Mouse (Mus musculus) splenic B cell, adult 2 months (primary cell): ENCODE results near the gene Slc9a6.

Source experiments
- DNase-seq: peaks from one replicate; pipeline ENCODE4 v3.0.0-alpha.2; 2011; ENCODE audit warnings: low read depth, low spot score
- H3K27me3 ChIP-seq: 2 replicates; pipeline ENCODE4 v1.6.1; 2012; ENCODE audit warnings: mild to moderate bottlenecking, low read length, moderate library complexity, mixed read lengths; ENCODE audit not compliant: control insufficient read depth, poor library complexity, insufficient read depth, severe bottlenecking
- H3K36me3 ChIP-seq: 2 replicates; pipeline ENCODE4 v1.6.1; 2012; ENCODE audit warnings: mild to moderate bottlenecking, low read length, moderate library complexity, mixed read lengths; ENCODE audit not compliant: control insufficient read depth, poor library complexity, insufficient read depth, severe bottlenecking

The Slc9a6 gene

DNA sequence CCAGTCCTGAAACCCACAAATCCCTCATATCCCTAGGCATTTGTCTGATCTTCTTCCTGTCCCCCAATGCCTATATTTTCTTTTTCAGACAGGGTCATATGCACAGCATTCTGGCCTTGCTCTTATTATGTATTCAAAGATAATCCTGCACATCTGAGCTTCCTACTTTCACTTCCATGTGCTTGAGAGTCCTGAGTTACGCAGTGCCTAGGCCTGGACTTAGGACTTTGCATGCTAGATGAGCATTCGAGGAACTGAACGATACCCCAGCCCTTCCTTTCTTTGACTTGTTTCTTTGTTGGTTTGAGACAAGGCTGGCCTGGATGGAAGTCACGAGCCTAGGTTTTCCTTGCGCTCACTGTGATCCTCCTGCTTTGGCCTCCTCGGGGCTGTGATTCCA, 83.0 kb downstream of the Slc9a6 start:
- H3K27me3 ChIP-seq: no peaks in the 10 kb centered on the region
- no peaks in the 10 kb centered on the region for H3K36me3 ChIP-seq
- no peak for DNase-seq

- no peak for DNase-seq
- Histone ChIP-seq H3K36me3 (no peaks in the 10 kb centered on the region), H3K27me3 (no peaks in the 10 kb centered on the region)
These were observed 85.0 kb downstream of the Slc9a6 start for GRCm38 (mm10) chrX:56694539-56694938.

DNA sequence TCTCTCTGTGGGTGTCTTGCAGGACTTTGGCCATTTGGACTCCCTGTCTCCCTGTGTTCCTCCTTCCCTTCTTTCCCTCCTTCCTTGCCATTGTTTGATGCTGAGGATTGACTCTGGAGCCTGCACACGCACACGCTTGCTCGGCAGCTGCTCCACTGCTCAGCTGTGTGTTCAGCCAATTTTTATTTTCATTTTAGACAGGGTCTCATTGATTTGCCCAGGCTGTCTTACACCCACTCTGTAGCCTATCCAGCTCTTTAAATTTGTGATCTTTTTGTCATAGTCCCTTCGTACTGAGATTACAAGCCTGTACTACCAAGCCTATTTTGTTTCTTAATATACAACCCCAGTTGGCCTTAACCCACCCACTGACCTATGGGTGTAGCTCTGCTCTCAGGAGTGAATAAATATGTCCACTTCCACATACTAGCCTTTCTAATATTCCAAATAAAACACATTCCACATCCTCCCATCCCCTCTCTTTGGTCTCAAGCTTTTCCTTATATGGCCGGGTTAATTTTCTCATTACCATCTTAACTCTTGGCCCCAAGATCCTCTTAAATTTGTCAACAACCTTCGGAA, 87.7 kb downstream of the Slc9a6 start:
- H3K27me3 ChIP-seq: no peaks in the 10 kb centered on the region
- no peak for DNase-seq
- H3K36me3 ChIP-seq: no peaks in the 10 kb centered on the region

DNA sequence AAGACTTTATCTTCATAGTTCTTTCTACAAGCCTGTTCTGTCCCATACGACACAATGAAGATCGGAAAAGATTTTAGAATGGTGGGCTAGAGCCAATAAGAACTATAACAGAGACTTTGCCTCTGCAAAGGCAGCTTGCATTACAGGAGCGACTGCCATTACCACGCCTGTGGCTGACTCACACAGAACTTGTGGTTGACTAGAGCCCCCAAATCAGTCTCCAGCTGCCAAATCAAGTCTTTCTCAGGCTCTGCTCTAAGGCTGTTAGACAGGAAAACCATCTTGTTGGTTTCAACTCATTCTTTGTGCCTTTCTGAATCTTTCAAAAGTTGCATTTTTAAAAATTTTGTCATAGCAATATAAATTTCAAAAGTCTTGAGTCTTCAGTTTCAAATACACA, 88.3 kb downstream of the Slc9a6 start:
- DNase-seq: no peak

DNA sequence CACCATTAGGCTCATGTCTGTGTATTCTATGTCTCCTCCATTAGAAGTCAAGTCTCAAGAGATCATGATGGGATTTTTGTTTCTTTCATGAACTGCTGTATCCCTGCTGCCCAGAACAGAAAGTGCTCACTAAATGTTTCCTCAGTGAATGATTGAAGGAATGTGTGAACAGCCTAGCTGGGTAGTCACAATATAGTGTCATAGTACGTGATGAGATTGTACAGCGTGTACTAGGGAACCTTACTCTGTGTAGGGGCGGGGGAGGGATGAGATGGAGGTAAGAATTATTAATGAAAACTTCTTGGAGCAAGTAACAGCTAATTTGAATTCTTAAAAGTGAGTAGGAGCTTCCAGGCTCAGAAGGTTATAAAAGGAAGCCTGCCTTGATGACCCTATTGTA, 91.7 kb downstream of the Slc9a6 start:
- H3K27me3 ChIP-seq: no peaks in the 10 kb centered on the region
- DNase-seq: no peak
- H3K36me3 ChIP-seq: no peaks in the 10 kb centered on the region

More for the DNA sequence above, 88.3 kb downstream of the Slc9a6 start:
- H3K36me3 ChIP-seq: no peaks in the 10 kb centered on the region
- no peaks in the 10 kb centered on the region for H3K27me3 ChIP-seq

GRCm38 (mm10) chrX:56703965-56704562, 94.5 kb downstream of the Slc9a6 start:
- no peaks in the 10 kb centered on the region for H3K36me3 ChIP-seq
- H3K27me3 ChIP-seq: no peaks in the 10 kb centered on the region
- DNase-seq: no peak

DNA sequence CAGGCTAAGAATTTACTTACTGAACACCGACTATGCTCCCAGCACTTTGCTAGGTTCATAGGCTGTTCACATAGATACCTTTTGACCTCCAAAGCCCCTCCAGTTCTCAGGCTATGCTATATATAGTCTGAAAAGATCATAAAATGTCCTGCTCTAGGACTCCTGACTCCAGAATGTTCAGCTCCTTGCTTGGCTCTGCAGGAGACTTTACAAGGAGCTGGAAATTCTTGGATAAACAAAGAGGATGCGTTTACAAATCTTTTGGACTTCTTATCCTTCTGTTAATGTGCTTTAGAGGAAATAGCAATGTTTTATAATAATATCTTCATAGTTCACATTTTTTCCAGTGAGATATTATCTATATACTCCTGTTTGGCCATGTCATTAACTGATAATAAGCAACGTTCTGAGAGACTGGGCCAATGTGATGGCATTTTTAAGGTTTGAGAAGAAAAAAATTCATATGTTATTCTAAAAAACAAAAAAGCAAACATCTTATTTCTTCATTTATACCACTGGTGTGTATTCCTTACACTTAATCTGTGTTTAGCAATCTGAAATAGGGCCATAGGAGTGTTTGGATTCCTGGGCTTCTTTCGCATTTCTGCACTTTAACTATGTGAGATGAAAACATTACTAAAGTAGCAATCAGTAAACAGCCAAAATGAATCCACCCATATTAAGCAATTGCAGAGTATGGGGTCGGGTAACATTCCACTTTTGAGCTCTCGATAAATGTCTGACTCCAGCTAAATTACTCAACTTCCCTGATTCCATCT, 99.2 kb downstream of the Slc9a6 start:
- H3K27me3 ChIP-seq: no peaks in the 10 kb centered on the region
- H3K36me3 ChIP-seq: no peaks in the 10 kb centered on the region
- DNase-seq: no peak

DNA sequence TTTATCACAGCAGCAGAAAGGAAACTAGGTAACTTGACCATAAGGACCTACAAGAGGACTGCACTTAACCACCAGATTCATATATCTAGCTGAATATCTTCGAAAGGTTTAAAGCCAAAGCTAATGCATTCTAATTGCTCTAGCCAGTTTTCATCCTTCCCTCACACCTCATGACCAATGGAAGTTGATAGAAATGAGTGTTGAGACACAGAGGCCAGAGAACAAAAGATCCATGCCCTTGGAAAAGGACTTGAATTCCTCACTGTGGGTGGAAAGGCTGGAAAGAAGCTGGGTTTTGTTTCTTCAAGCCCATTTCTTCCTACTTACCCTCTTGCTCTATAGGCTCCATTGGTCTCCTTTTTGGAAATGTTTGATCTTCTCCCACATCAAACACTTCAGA, 101.0 kb downstream of the Slc9a6 start:
- no peaks in the 10 kb centered on the region for H3K27me3 ChIP-seq
- no peak for DNase-seq
- H3K36me3 ChIP-seq: no peaks in the 10 kb centered on the region

DNA sequence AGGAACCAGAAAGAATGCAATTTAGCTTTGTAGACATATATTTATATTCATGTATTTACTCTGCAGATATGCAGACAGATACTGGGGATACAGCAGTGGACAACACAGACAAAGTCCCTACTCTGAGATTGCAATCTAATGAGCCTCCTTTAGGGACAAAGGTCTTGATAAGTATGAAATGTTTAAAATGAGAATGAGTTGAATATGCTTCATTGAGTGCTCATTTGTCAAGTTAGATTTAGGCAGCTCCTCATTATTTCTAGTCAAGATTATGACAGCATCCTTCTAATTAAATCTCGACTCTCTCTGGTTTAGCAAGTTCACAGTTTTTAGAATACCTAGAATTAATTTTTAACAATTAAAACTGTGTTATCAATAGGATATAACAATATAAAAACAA, 103.1 kb downstream of the Slc9a6 start:
- no peaks in the 10 kb centered on the region for H3K36me3 ChIP-seq
- H3K27me3 ChIP-seq: no peaks in the 10 kb centered on the region
- no peak for DNase-seq
